Mouse (Mus musculus) cerebellum, postnatal 14 days (tissue): ENCODE measurements around the gene Wtap.
"Not testable (repeated sequence)": the region's sequence is repeated elsewhere in the genome, so short reads cannot be mapped to it uniquely, and the experiment has no call there.

Experiments
- DNase-seq, 2 experiments: peaks; one replicate each; pipeline ENCODE4 v3.0.0; 2021; ENCODE audit warnings: mixed read lengths in 2 of 2

The Wtap gene

DNA sequence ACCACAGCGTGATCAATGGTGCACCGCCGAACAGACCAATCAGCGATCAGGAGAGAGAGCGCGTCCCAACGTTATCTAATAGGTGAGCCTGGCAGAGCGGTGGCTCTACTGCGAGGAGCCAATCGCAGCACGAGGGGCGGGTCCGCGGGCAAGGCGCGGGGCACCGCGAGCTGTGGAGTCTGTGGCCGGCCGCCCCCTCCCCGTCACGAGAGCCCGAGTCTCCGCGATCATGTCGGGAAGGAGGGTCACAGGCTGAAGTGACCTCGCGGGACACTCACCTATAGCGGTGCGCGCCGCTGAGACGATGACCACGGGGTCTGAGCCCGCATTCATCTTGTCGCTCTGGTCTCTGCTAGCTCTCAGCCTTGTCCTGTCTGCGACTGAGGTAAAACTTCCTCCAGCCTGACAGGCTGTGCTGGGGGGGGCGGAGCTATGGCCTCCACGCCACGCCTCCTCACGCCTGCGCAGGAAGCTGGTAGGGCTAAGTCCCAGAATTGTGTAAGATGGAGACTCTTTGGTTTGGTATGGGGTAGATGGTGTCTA, 33.6 kb downstream of the Wtap start, which contains the start of gene Acat2:
Gene Acat2, minus strand, starts transcription at position 417 of the 543 bp plus-strand sequence.
- DNase-seq, result peak; percentile 96 to 97

DNA sequence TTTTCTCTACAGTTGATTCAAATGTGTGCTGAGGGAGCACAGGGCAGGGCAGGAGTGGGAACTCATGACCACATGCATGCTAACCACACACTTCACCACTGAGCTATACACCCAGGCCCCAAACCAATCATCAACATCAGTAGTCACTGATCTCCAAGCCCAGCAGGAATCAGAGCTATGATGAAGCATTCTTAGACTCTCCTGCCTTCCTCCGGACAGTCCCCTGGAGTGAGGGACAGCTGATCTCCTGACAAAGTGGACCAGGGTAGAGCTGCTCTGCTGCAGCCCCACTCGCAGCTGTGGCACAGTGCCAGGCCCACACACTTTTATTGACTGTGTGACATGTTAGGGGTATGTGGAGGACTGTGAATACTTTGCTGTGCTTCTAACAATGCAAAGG, 34.6 kb downstream of the Wtap start:
- DNase-seq, result not testable (repeated sequence)

DNA sequence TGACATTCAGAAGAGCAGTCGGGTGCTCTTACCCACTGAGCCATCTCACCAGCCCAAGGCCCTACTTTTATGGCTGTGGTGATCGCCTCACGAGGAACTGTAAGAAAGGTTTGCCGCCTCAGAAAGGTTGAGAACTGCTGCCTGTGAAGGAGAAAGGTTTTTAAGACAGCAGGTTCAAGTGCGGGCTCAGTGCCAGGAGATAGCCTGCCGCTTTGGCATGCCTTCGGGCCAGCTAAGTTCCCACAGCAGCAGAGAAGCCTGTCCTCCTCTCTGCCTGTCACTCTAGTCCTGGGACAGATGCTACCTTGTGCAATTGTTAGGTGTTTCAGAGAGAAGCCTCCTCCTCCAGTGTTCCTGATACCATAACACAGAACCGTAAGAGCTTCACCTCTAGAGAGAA, 37.3 kb downstream of the Wtap start:
- DNase-seq, result peak in 1 of 2 experiments; percentile 51

DNA sequence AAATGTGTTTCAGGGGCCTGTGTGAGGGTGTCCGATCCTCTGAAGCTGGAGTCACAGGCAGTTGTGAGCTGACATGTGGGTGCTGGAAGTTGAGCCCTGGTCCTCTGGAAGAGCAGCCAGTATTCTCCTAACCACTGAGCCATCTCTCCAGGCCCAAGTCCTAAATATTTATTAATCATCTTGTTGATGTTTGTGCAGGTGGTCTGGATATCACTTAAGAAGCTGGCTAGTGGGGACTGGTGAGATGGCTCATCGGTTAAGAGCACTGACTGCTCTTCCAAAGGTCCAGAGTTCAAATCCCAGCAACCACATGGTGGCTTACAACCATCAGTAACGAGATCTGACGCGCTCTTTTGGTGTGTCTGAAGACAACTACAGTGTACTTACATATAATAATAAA, 44.3 kb downstream of the Wtap start:
- no peak for DNase-seq

DNA sequence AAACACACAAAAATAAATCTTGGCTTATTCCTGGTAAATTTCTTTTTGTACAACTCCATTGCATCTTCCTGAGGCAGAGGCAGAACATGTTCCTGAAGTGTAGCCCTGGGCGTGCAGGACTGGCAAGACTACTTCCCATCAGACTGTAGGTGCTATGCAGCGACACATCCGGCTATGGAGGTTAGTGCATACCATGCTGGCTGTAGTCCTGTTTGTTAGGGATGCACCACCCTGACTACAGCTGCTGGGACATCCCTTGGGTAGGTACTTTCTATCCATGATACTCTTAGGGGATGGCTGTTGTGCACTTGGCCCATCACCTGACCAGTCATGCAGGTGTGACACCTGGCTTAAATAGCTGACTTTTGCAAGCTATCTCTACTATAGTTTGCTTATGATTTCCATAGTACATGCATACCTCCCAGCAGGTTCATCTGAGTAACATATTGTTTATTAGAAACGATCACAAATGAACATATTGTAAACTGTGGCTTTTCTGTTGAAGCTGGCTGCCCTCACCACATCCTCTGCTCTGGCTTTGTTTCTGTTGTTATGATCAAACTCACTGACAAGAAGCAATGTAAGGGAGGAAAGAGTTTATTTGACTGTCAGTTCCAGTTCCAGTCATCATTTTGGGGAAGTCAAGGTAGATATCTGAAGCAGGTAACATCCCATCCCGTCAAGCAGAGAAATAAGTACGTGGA, 51.4 kb downstream of the Wtap start:
- no peak for DNase-seq

DNA sequence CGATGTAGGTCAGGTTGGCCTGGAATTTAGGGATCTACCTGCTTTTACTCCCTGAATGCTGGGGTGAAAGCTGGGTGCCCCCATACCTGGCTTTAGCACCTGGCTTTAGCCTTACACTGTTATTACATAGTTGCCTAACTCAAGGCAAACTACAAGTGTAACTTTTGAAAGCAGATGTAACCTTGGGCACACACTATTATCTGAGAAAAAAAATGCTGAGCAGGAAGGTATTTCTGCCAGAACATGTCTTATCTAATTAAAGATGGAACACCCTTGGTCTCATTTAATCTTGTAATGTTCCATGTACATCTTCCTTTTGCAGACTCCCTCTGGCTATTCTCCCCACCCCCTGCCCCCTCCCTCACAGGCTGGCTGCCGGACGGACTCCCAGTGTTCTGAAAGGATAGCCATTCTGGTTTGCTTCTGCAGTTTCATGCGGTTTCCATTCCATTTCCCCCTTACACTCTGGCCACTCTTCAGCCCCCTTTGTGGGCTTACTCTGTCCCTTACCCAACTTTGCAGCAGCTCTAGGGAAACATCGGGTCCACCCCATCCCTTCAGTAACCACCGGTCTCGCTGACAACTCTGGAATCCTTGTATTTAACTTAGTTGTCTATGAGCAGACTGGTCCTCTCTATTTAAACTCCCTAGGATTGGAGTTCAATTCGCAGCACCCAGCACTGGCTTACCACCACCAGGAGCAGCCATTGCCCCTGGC, 52.3 kb downstream of the Wtap start:
- no peak for DNase-seq

DNA sequence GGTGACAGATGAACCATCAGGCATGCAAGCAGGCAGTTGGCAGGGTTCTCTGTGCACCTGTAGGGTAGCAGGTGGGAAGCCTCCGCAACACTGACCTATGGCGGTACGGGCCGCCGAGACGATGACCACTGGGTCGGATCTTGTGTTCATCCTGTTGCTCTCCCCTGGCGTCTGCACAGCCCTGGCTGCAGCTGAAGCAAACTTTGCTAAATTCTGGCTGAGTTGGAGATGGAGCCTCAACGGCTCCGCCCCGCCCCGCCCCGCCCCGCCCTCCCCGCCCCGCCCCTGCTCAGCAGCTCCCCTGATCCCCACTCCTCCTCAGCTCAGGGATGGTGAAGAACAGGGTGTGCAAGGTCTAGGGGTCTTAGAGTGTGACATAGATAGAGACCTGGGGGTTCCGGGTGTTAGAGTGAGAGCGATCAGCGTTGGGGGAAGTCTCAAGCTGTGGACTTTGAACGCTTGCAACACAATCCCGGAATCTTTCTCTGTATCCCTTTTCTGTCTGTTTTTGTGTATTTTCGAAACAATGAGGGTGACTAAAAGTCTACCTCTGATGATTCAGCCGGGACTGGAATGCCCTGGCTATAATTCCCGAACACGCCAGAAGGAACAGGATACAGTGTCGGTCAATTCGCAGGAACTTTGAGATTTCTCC, 53.7 kb downstream of the Wtap start, which contains the start of gene Acat3:
Gene Acat3, minus strand, starts transcription at position 450 of the 655 bp plus-strand sequence.
- peak; percentile 73 to 76 for DNase-seq

DNA sequence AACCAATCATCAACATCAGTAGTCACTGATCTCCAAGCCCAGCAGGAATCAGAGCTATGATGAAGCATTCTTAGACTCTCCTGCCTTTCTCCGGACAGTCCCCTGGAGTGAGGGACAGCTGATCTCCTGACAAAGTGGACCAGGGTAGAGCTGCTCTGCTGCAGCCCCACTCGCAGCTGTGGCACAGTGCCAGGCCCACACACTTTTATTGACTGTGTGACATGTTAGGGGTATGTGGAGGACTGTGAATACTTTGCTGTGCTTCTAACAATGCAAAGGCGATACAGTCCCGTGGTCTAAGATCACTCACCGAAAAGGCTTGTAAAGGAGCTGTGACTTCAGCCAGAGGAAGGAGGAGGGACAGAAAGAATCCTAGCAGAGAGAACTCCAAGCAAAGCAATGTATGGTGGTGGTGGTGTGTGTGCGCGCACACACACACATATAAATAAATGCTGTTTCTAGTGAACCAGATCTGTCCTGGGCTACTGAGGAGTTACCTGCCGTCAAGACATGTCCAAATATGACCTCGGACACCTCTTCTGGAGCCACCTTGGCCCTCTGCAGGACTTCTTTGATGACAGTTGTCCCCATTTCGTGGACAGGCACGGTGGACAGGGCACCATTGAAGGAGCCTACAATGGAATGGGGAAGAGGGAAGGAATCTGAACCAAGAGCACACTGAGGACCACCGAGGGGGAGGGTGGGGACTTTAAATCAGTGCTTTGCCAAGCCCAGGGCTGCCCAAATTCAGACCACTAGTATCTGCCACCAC, 54.4 kb downstream of the Wtap start:
- not testable (repeated sequence) for DNase-seq

DNA sequence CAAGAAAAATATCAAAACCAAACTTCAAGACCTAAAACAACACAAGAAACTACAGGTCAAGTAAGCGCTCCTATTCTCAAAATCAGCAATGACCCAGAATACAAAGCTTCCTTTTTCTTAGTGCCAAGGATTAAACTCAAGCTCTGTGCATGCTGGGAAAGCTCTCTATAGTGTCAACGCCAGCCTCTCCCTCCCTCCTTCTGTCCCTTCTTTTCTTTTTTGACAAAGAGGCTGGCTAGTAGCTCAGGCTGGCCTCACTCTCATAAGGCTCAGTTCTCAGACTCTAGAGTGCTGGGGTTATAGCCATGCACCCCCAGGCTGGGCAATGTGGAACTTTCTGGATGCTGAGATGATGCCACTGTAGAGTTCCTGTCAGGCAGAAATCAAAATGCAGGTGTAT, 55.9 kb downstream of the Wtap start:
- no peak for DNase-seq

DNA sequence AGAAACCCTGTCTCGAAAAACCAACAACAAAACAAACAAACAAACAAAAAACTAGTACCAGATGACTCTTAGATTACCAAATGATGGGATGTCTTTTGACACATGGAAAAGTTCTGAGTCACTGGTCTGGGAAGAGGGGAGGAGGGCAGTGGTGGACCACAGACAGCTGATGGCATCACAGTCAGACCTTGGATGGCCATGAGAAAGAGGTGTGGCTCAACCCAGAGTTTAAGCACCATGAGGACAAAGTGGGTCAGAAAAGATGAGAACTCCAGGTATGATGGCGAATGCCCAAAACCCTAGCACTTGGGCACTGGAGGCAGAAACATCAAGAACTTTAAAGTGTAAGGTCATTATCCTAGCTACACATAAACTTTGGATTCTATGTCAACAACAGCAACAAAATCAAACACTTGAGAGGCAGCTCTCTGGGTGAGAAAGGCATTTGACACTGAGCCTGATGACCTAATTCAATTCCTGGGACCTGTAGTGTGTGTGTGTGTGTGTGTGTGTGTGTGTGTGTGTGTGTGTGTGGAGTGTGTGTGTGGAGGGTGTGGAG, 56.5 kb downstream of the Wtap start:
- no peak for DNase-seq

DNA sequence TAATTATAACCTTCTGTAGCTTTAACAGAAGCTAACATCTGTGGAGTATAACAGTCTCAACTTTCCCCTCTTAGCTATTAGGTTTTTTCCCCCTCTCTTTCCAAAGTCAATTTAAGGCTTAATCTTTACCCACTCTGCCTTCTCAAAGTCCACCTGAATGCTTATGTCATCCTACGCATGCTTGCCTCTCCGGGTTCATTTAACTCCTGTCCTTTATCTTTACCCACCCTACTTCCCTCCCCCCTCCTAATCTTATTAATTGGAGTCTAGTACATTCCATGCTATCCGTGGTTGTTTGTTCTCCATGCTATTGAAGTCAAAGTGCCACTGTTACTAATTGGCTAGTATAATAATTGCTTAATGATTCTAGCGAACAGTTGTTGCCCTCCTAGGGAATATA, 58.2 kb downstream of the Wtap start:
- no peak for DNase-seq

DNA sequence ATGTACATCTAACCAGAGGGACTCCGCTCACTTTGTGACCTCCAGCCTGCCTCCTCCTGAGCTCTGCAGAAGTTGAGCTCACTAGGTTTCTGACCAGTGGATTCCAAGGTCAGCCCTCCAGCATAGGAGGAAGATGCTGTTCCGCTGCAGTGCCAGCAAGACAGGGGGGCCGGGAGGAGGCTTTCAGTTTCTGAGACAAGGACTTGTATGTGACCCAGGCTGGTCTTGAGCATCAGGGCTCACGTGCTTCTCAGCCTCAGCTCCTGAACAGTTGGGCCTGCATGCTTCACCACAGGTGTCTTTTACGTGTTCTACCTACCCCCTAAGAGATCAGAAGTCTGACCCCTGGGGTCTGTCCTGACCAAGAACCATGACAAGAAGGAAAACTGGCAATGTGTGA, 62.4 kb downstream of the Wtap start:
- not testable (repeated sequence) for DNase-seq

DNA sequence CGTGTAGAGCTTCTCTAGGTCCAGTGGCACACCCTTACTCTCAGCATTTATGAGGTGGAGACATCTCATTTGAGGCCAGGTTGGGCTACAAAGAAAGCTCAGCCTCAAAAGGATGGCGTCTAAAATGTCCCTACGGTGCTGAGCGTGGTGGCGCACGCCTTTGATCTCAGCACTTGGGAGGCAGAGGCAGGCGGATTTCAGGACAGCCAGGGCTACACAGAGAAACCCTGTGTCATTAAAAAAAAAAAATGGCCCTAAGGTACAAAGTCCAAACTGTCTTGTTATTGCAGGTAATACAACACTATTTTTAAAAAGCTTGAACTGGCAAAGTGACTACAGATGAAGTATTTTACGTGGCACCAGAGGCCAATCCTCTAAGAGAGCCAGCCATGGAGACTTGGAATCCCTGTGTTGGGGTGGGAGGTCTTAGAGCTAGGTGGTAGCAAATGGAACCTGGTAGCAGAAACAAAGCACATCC, 68.2 kb downstream of the Wtap start:
- no peak for DNase-seq

DNA sequence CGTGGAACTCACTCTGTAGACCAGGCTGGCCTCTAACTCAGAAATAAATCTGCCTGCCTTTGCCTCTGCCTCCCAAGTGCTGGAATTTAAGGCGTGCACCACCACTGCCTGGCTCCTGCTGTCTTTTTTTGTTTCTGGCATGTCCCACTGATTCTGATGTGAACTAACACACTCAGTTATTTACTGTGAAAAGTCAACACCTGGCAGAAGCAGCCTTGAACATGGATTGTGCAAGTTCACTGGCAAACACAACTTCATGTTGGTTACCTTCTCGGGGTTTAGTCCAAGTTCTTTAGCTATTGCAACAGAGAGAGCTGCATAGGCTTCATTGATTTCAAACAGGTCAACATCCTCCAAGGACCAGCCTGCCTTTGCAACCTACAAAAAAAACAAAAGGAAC, 69.0 kb downstream of the Wtap start:
- DNase-seq, result no peak

DNA sequence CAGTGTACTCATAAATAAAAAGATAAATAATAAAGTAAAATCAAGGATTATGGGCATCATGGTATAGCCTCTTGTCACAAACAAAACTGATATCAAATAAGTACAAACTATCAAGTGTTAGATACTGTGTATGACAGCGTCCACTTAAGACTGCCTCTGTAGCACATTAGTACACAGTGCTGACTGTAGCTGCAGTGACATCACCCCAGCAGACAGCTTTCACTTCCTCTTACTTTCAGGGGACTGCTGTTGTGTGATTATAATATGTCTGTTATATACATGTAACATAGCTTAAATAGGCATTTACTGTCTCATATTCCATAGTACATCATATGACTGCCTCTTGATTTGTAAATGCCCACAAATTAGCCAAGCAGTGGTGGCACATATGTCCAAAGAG, 72.9 kb downstream of the Wtap start:
- no peak for DNase-seq
